Mouse (Mus musculus): ENCODE results near the gene Pdrg1. TPM values are rescaled to one million over a fixed set of nuclear protein-coding genes. Genes with fewer than 3 reads are reported as not detected.

Pdrg1 gene
- 234 TPM in 2 replicates for polyA plus RNA-seq (2015; fragmentation: Nextera tagmentation; extraction: Ambion mirVana)

DNA sequence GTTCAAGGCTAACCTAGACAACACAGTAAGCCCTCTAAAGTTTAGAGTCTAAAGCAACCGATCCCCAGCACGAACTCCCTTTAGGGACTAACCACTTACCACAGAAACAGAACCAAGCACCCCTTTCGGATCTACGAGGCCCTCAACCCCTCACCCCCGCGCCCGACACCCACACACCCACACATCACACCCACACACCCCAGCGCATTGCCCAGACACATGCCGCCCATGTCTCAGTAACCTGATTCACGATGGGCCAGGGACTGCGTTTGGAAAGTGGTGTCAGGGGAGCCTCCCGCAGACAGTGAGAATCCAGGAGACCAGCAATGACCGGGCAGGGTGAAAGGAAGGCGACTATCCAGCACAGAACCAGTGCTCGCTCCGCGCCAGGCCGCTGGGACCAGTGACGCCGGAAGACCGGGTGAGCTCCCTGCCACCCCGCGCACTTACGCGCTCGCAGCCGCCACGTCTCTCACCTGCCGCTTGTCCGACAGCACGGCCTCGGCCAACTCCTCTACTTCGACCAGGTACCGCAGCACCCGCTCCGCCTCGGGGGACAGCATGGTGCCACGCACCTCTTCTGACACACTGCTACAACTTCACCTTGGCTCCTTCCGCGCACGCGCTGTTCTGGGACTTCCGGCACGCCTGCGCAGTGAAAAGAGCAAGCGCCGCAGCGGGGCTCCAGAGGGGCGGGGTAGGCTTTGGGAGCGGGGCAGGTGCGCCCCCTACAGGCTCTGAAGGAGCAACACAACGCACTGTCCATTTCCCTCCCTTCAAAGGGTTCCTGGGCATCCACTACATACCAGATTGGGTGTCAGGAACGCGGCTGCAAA, at the start of gene Pdrg1:
Gene Pdrg1 (minus strand): TSS at position 670 of the 836 bp plus-strand sequence.
- Histone ChIP-seq H3K27ac (replicated peaks) (peak within 1 kb of the TSS; percentile 52), H3K4me1 (replicated peaks) (peaks cover 26% of the 10 kb centered on the region), H3K9me3 (no peaks in the 10 kb centered on the region), H3K36me3 (peaks cover 18% of the 10 kb centered on the region), H3K27me3 (0 out of 2 replicates have a peak, but pooled peaks cover 7% of the 10 kb centered on the region), H3K4me3 (peak within 1 kb of the TSS; percentile 87), H3K4me2 (peak within 1 kb of the TSS; percentile 90), H3K9ac (peak within 1 kb of the TSS; percentile 80)
- peak; percentile 97 for ATAC-seq (ENCODE audit: low FRiP score, low read depth)
- WGBS, result 2% methylated on average over 54 of the region's 54 CpGs

DNA sequence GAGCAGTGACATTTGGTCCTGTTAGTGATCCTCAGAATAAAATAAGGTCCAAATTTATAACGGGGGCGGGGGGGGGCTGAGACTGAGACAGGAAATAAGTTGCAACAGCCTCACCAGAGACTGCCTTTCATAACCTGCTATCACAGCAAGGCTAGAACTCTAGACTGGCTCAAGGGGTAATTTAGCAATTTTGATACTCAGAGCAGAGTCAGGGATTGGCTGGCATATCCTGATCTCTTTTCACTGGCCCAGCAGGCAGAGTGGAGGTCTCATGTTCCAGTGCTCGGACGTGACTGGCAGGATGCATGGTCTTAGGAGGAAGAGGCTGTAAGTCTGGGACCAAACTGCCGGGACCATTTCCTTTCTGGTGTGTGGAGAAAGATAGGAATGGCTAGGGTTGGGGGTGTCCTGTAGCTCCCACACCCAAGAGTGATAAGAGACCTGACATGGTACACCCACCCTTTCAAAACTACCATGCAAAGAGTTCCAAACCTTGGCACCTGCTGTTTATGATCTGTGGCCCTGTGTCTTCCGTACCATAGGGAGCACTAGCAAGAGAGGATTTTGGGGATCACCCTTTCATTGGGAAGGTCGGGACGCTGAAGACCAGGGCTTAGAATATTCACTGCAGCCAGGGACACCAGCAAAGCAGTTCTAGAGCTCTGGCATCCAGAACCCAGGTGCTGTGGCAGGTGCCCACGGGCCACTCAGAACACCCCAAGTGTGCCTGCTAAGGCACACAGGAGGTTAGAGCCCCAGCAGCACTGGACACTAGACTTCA, 49.2 kb upstream of the Pdrg1 start:
- ATAC-seq (ENCODE audit: low FRiP score, low read depth), result no peak
- Histone ChIP-seq H3K4me3 (no peak overlapping the region), H3K9me3 (no peaks in the 10 kb centered on the region), H3K4me2 (no peak overlapping the region), H3K27me3 (peaks cover 9% of the 10 kb centered on the region; the same call in 1 of the 2 replicates), H3K9ac (no peak overlapping the region), H3K27ac (replicated peaks) (no peak overlapping the region), H3K4me1 (replicated peaks) (peaks cover 5% of the 10 kb centered on the region; the same call in 1 of the 2 replicates), H3K36me3 (no peaks in the 10 kb centered on the region)
- 76% methylated on average over 9 of the region's 9 CpGs for WGBS

DNA sequence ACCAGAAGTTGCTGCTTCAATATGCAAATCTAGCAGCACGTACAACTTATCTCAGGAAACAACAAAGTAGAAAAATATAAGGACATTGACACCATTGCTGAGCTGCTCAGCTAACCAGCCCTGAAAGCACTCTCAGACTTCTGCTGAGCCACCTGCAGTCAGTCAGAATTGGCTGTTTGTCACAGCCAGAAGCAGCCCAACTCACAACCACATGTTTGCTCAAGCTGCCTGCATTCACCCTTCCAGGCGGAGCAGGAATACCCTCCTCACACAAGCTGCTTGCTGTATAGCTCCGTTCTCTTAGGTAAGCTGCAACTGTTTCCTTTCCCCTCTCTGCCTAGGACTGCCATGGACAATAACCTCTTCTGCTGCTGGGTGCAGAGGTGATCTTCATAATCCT, 48.2 kb upstream of the Pdrg1 start:
- no peak for ATAC-seq (ENCODE audit: low FRiP score, low read depth)
- no peak overlapping the region for H3K4me2 ChIP-seq
- 49% methylated on average over 3 of the region's 3 CpGs for WGBS
- no peaks in the 10 kb centered on the region for H3K9me3 ChIP-seq
- no peaks in the 10 kb centered on the region for H3K36me3 ChIP-seq
- H3K9ac ChIP-seq, result no peak overlapping the region
- no peak overlapping the region for H3K4me3 ChIP-seq
- peak overlapping the region; percentile 37; the same call in 1 of the 2 replicates for H3K27ac ChIP-seq (replicated peaks)
- H3K4me1 ChIP-seq (replicated peaks), result peaks cover 5% of the 10 kb centered on the region; the same call in 1 of the 2 replicates
- 0 out of 2 replicates have a peak, but pooled peaks cover 4% of the 10 kb centered on the region for H3K27me3 ChIP-seq

- WGBS, result 90% methylated on average over 7 of the region's 7 CpGs
- no peak overlapping the region for H3K4me3 ChIP-seq
- H3K4me2 ChIP-seq, result no peak overlapping the region
- peaks cover 5% of the 10 kb centered on the region; the same call in 1 of the 2 replicates for H3K4me1 ChIP-seq (replicated peaks)
- no peak for ATAC-seq (ENCODE audit: low FRiP score, low read depth)
- no peaks in the 10 kb centered on the region for H3K36me3 ChIP-seq
- no peaks in the 10 kb centered on the region for H3K9me3 ChIP-seq
- H3K27ac ChIP-seq (replicated peaks), result no peak overlapping the region
- no peak overlapping the region for H3K9ac ChIP-seq
- no peaks in the 10 kb centered on the region for H3K27me3 ChIP-seq
Measured at GRCm38 (mm10) chr2:153060216-153060615, 45.0 kb upstream of the Pdrg1 start.

DNA sequence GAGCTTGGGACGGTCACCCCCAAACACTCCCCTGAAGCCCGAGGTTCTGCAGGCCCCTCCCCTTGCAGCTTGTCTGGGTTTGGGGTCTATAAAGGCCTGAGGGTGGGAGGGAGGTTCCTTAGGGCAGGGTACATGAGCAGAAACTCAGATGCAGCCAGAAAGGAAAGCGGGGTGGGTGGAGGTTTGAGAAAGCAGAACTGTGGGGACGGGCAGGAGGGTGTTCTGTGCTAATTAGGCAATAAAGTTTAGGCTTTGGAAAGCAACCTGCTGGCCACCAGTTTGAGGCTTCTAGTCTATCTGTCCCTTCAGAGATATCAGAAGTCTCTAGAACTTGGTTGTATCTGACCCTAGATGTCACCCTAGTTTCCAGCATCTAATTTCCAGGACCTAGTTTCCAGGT, 43.1 kb upstream of the Pdrg1 start:
- no peak for ATAC-seq (ENCODE audit: low FRiP score, low read depth)
- no peak overlapping the region for H3K4me2 ChIP-seq
- H3K4me1 ChIP-seq (replicated peaks), result peaks cover under 1% of the 10 kb centered on the region; the same call in 1 of the 2 replicates
- WGBS, result 67% methylated on average over 4 of the region's 4 CpGs
- H3K27me3 ChIP-seq, result no peaks in the 10 kb centered on the region
- H3K9me3 ChIP-seq, result no peaks in the 10 kb centered on the region
- H3K9ac ChIP-seq, result no peak overlapping the region
- no peaks in the 10 kb centered on the region for H3K36me3 ChIP-seq
- no peak overlapping the region for H3K4me3 ChIP-seq
- no peak overlapping the region for H3K27ac ChIP-seq (replicated peaks)

GRCm38 (mm10) chr2:153055270-153055920, 40.2 kb upstream of the Pdrg1 start:
- Histone ChIP-seq H3K9ac (no peak overlapping the region), H3K4me2 (no peak overlapping the region), H3K27me3 (0 out of 2 replicates have a peak, but pooled peaks cover 10% of the 10 kb centered on the region), H3K36me3 (no peaks in the 10 kb centered on the region), H3K27ac (replicated peaks) (no peak overlapping the region), H3K4me1 (replicated peaks) (peaks cover 6% of the 10 kb centered on the region; the same call in 1 of the 2 replicates), H3K9me3 (no peaks in the 10 kb centered on the region), H3K4me3 (no peak overlapping the region)
- WGBS, result 67% methylated on average over 6 of the region's 6 CpGs
- no peak for ATAC-seq (ENCODE audit: low FRiP score, low read depth)

- WGBS, result 89% methylated on average over 8 of the region's 8 CpGs
- H3K4me3 ChIP-seq, result no peak overlapping the region
- H3K36me3 ChIP-seq, result no peaks in the 10 kb centered on the region
- H3K27me3 ChIP-seq, result 0 out of 2 replicates have a peak, but pooled peaks cover 10% of the 10 kb centered on the region
- H3K27ac ChIP-seq (replicated peaks), result no peak overlapping the region
- H3K9ac ChIP-seq, result no peak overlapping the region
- no peak for ATAC-seq (ENCODE audit: low FRiP score, low read depth)
- no peak overlapping the region for H3K4me2 ChIP-seq
- H3K9me3 ChIP-seq, result no peaks in the 10 kb centered on the region
- H3K4me1 ChIP-seq (replicated peaks), result peaks cover 14% of the 10 kb centered on the region
Measured at GRCm38 (mm10) chr2:153053896-153054295, 38.7 kb upstream of the Pdrg1 start.

DNA sequence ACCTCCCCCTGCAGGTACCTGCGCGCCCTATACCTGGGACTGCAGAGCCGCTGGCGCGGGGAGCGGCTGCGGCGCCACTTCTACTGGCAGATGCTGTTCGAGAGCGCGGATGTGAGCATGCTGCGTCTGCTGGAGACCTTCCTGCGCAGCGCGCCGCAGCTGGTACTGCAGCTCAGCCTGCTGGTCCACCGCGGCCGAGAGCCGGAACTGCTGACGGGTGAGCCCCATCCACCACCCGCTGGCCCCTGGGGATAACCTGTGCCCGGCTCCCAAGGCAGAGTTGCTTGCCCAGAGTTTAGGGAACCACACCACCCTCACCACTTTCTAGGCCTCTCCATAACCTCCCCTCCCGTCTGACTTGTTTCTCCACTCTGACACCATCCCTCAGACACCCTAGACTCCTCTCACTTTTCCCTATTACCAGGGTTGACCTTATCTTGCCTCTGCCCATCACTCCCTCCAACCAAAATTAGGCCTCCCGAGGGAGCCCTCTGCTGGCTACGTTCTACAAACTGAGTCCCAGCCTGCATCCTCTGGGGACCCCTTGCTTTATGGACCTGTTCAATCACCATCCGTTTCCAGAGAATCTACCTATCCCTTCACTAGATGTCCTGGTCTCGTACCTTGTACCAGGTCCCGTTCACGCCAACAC, 37.6 kb upstream of the Pdrg1 start:
- no peak for ATAC-seq (ENCODE audit: low FRiP score, low read depth)
- Histone ChIP-seq H3K4me3 (no peak overlapping the region), H3K4me2 (0 out of 2 replicates have a peak overlapping the region, but pooled peaks have one; percentile 10), H3K27ac (replicated peaks) (no peak overlapping the region), H3K9me3 (no peaks in the 10 kb centered on the region), H3K27me3 (0 out of 2 replicates have a peak, but pooled peaks cover 10% of the 10 kb centered on the region), H3K4me1 (replicated peaks) (peaks cover 17% of the 10 kb centered on the region), H3K9ac (no peak overlapping the region), H3K36me3 (no peaks in the 10 kb centered on the region)
- WGBS, result 11% methylated on average over 30 of the region's 30 CpGs

DNA sequence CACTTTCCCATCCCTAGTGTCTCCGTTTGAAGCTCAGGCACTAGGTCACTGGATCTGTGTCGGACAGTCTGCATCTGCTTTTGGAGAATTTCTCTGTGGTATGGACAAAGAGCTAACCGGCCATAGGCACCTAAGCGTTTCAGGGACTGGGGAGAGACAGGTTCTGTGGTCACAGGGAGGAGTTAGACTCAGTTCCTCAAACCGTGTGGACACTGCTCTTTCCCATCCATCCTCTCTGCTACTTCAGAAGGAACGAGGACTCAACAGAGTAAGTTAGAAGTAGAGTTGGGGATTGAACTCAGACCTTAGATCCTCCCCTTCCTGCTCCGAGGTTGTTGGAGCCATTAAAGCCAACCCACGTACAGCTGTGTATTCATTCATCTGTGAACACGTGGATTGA, 36.3 kb upstream of the Pdrg1 start:
- Histone ChIP-seq H3K4me2 (no peak overlapping the region), H3K27me3 (0 out of 2 replicates have a peak, but pooled peaks cover 10% of the 10 kb centered on the region), H3K4me1 (replicated peaks) (peaks cover 20% of the 10 kb centered on the region), H3K9ac (no peak overlapping the region), H3K36me3 (no peaks in the 10 kb centered on the region), H3K27ac (replicated peaks) (no peak overlapping the region), H3K9me3 (no peaks in the 10 kb centered on the region), H3K4me3 (no peak overlapping the region)
- ATAC-seq (ENCODE audit: low FRiP score, low read depth), result no peak
- WGBS, result 82% methylated on average over 9 of the region's 9 CpGs

- WGBS, result 84% methylated on average over 6 of the region's 6 CpGs
- no peak overlapping the region for H3K9ac ChIP-seq
- H3K4me3 ChIP-seq, result no peak overlapping the region
- no peak for ATAC-seq (ENCODE audit: low FRiP score, low read depth)
- no peak overlapping the region for H3K27ac ChIP-seq (replicated peaks)
- H3K9me3 ChIP-seq, result no peaks in the 10 kb centered on the region
- H3K36me3 ChIP-seq, result no peaks in the 10 kb centered on the region
- peaks cover 20% of the 10 kb centered on the region for H3K4me1 ChIP-seq (replicated peaks)
- 0 out of 2 replicates have a peak, but pooled peaks cover 10% of the 10 kb centered on the region for H3K27me3 ChIP-seq
- H3K4me2 ChIP-seq, result no peak overlapping the region
Measured at GRCm38 (mm10) chr2:153051095-153051494, 35.9 kb upstream of the Pdrg1 start.

DNA sequence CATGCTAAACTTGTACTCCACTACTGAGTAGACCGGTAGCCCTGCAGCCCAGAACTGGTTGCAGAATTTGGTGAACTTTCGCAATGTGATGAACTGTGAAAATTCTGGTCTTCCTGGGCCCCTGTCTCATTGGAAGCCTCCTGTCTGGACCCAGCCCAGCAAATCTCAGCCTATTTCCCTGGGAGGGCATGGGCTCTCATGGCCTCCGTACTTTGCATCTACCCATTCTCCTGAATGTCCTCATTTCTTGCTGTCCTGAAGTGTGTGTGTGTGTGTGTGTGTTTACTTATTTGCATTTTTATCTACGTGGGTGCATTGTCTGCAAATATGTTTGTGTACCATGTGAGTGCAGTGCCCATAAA, 34.8 kb upstream of the Pdrg1 start:
- Histone ChIP-seq H3K27ac (replicated peaks) (peak overlapping the region; percentile 79), H3K9me3 (no peaks in the 10 kb centered on the region), H3K9ac (no peak overlapping the region), H3K4me3 (no peak overlapping the region), H3K4me1 (replicated peaks) (peaks cover 20% of the 10 kb centered on the region), H3K36me3 (no peaks in the 10 kb centered on the region), H3K27me3 (0 out of 2 replicates have a peak, but pooled peaks cover 10% of the 10 kb centered on the region), H3K4me2 (no peak overlapping the region)
- WGBS, result 85% methylated on average over 4 of the region's 4 CpGs
- no peak for ATAC-seq (ENCODE audit: low FRiP score, low read depth)
